Mouse (Mus musculus) layer of hippocampus, adult 11-12 months (tissue): ENCODE results near the gene Slc4a5.

Experiments
- DNase-seq: peaks from one replicate; pipeline ENCODE4 v3.0.0; 2022; ENCODE audit warnings: low spot score

The Slc4a5 gene

DNA sequence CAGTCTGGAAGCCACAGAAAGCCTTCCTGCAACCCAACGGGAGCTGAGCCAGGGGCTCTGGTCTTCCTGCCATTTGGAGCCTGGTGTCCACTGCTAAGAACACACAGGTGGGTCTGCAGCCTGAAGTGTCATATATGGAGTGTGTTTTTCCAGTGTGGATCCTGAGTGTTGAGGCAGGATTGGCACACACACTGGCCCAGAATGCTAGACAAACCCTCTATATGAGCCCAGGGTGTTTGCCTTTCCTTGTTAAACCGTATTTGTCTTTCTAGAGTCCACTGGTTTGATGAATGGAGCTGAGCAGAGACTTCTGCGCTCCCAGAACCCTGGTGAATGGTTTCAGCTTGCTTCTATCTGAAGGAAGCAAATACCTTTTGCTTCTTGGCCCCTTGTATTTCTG lies at the start of gene Slc4a5:
Gene Slc4a5, plus strand, starts transcription at position 15 of the 400 bp plus-strand sequence.
- DNase-seq = no peak

DNA sequence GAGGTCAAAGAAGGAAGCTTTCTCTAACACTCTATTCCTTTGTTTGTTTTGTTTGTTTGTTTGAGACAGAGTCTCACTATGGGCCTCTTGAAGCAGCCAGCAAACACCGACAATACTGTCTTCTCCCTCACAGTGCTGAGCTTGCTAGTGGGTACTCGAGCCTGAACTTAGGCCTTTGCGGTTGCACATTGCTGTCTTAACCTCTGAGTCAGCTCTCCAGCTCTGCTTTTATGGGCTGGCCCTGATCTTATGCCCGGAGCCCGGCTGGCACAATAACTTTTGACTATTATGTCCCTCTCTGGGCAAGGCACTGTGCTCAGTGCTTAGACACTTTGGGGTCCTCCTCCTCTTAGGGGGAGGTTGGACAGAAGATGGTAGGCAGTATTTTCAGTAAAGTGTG lies 49.8 kb upstream of the Slc4a5 start:
- DNase-seq = no peak

DNA sequence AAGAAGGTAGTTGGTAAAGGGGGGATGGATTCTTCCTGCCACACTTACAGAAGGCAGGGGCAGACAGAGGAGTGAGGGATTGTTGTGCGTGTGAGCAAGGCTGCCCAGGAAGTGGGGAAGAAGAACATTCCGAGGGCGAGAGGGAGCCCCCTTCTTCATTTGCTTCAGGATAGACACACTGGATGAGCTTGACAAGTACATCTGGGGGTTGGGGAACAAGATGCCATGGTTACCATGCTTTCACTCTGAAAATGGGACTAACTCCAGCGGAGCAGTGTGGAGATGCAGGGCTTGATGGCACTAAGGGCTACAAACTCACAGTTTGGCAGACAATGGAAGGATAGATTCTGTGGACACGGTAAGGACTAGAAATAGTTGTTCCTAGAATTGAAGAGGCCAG lies 48.6 kb upstream of the Slc4a5 start:
- DNase-seq = no peak

DNA sequence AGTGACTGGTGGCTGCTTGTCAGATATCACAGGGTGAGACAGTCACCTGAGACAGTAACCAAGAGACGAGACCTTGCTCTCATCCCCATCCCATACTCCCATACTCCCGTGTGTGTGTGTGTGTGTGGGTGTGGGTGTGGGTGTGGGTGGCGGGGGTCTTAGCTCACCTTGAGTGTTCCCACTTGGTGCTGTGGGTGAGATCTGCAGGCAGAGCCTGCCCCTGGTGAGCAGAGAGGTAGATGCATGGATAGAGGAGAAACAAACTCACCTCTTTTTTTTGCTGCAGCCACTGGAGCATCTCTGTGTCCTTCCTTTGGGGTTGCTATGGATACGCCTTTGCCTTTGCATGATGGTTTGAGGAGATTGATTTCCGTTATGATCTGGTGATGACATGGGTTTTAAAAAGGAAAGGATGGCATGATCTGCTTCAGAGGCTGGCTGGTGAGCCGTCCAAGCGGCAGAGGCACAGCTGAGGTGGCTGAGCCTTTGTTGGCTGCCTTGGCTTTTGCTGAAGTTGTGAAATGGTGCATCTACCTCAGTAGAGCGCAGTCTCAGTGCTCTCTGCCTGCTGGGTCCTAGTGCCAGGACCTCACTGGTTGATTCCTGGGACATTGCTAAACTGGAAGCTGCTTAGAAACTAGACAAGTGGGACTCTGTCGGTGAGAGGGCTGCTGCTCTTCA lies 47.2 kb upstream of the Slc4a5 start:
- peak; percentile 70 for DNase-seq

DNA sequence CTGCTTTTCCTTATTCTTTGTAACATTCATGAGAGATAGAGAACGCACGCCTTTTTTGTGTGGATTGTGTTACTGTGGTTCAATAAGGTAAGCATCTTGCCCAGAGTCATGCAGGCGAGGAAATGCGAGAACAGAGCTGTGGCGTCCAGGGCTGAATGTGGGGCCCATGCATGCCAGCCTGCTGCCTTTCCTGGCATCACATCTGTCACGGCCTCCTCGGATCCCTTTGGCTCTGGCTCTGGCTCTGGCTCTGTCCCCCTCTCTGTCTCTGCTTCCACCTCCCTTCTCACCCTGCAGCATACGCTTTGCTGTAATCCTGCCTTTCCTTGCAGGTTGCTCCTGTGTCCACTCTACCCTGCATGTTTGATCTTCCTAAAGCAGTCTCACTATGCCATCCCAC lies 43.6 kb upstream of the Slc4a5 start:
- no peak for DNase-seq

DNA sequence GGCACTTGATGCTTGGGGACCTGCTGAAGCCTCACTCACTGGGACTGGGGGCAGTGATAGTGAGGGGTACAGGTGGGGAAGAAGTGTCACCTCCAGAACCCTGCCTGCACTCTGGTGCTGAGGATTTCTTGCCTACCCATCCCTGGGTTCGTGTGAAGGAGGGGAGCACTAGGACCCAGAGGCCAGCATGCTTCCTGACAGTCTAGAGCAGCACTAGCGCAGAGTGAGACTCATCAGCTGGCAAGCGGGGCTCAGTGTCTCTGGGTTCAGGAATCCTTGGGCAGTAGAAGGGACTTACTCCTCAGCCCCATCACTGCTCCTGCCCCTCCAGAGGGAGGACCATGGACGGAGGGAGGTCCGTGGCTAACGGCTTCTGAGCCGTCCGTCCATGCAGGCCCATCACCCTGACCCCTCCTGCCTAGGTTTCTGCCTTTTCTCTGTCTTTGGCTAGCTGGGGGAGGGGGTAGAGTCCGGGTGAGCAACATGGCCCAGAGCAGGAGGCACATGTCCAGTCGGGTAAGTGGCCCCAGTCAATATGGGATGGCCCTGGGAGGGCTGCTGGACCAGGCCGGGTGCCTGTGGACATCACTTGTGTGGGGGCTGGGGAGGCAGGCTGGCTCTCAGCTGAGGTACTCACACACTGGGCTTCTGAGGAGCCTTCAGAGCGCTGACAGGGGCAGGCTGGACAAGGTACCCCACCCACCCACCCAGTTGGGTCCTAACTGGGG lies 40.1 kb upstream of the Slc4a5 start:
- DNase-seq = peak; percentile 70

DNA sequence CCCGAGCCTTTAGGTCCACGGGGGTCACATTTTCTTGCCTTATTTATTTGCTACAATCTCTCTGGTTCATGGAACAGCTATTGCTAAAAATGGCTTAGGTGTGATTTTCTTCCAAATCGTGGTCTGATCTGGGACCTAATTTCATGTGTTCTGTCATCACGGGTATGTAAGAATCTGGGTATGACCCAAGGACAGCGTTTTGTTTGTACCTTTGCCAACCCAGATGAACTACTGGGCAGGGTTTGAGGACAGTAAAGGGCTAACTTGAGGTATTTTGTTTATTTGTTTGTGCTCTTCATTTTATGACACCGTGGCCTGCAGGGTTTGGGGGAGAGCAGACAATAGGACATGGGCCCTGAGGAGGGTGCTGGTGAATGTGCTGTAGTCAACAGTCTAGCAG lies 39.0 kb upstream of the Slc4a5 start:
- no peak for DNase-seq

DNA sequence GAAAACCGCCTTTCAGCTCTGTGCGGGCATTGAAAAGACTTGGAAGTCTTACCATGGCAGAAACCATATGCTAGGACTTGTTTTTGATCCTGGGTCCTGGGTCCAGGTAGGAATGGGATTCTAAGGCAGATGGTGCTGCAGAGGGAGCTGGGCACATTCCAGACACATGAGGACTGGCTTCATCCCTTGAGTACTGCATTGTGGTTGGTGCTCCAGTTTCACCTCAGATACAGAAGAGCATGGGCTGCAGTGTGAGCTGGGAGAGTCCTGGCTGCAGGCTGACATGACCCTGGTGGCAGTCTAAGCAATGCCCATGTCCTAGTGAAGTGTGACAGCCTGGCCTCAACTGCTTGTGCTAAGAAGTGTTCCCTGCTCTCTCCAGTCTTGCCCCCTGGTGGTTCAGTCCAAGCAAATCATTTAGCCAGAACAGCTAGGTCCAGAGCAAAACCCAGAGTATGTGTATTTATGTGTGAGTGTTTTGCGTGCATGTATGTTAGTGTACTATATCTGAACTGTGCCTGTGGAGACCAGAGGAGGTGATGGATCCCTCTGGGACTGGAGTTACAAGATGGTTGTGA lies 34.7 kb upstream of the Slc4a5 start:
- no peak for DNase-seq

DNA sequence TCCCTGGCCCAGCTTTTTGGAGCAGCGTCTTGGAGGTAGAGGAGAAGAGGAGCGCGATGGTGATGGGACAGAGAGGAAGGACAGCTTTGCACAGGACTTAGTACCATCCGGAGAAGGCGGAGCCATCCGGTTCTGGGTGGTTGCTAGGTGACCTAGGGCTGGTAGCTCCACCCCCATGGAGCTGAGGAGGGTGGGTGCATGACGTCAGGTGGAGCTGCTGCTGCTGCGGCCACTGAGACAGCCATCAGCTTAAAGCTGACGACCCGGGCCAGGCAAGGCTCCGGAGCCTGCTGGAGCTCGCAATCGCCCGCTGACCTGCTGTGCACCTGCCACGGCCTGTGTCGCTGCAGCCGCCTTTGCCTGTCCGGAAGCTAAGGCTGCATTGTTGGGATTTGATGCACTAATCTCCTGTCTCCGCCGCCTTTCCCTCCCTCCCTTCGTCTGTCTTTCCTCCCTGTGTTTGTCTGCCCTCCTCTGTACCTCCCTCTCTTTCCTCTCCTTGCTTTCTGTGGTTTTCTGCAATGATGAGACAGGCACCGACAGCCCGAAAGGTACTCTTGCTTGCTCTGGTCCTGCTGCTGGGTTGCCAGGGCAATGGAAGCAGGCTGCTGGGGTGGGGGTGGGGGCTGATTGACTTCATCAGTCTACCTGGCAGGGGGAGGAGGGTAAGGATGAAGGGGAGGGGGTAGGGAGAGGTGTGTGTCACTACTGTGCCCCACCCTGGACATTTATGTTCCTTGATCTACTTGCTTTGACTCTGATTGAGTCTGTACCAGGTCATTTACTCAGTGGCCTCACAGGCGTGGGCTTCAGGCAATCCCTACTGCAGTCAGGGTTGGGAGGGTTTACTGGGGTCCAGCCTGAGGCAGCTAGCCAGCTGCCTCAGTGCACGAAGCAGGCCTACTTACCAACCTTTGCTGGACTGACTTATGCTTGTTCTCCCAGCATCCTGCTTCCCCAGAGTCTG lies 33.5 kb upstream of the Slc4a5 start:
- peak; percentile 89 for DNase-seq

DNA sequence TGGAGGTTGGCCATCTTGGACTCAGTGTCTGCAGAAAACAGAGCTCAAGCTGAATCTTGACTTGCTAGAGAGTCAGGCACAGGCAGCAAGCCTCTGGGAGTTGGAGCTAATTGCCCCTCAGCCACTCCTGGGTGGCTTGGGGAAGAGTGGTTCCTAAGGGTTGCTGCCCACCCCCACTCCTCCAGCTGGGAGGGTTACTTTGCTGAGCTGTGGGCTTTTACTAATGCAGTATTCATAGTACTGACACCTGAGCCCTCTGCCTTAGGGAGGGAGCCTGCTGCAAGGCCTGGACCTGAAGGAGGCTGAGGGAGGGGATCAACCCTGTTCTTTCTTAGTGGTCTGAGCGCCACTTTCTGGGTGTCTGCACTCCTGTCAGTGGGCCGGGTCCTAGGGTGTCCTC lies 32.7 kb upstream of the Slc4a5 start:
- DNase-seq = no peak

DNA sequence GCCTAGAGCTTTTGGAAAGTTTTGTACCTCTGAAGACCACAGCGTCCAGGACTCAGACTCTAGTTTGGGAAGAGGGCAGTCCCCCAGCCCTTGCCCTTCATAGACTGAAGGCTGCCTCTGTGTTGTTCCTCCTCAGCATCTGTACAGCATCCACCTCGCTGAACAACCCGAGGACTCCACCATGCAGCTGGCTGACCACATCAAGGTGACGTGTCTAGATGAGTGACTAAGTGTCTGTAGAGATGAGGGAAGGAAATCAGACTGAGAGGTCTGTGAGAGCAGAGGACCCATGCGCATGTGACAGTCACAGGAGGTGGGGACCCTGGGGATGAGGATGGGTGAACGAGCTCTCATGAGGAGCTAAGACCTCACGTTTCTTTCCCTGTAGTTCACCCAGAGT lies 26.1 kb upstream of the Slc4a5 start:
- DNase-seq = no peak

DNA sequence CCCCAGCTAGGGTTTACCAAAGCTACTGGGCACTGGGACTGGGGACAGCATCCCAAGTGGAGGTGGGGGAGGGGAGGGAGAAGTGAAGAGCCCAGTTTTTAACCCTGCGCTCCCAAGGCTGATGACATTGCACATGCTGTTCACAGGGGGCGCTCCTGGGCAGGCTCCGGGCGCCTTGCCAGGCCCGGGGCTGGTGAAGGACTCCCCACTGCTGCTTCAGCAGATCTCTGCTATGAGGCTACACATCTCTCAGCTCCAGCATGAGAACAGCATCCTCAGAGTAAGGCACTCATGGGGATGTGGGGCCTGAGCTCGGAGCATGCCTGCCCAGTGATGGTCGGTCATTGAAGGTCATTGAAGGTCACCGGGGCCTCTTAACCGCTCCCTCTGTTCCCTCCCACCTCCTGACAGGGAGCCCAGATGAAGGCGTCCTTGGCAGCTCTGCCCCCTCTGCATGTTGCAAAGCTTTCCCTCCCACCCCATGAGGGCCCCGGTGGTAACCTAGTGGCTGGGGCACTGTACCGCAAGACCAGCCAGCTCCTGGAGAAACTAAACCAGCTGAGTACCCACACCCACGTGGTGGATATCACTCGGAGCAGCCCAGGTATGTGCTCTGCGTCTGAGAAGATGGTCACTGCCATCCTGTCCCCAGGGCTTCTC lies 22.2 kb upstream of the Slc4a5 start:
- DNase-seq = peak; percentile 71

DNA sequence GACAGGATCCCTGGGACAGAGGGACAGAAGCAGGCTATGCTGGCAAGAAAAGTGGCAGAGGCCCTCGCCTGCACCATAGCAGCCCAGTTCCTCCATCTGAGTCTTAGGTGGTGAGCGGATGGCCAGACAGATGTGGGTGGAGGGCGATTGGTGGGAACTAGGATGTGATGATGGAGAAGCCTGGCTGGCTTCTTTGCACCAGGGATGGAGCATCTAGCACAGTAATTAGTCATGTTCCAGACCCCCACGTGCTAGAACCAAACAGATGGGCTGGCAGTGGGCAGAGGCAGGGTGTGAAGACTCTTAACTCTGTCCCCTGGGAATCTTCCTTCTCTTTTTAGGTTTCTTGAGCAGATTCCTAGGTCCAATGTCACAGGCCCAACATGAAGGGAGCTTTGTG lies 16.3 kb upstream of the Slc4a5 start:
- DNase-seq = no peak

DNA sequence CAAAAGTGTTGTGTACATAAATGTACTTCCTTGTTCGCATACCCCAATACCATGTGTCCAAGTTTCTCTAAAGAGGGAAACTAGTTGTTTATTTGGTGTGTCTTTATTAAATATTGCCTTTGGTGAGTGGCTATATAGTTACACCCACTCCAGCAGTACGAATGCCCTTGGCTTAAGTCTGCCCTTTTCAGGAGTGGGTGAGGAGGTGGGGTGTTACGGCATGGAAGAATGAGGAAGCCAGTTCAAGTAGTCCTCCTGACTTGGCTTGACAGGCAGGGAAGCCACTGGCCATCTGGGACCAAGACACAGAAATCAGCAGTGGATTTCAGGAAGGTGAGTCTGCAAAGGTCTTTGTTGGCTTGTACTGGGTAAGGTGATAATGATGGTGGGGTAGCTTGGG lies 13.8 kb upstream of the Slc4a5 start:
- no peak for DNase-seq

DNA sequence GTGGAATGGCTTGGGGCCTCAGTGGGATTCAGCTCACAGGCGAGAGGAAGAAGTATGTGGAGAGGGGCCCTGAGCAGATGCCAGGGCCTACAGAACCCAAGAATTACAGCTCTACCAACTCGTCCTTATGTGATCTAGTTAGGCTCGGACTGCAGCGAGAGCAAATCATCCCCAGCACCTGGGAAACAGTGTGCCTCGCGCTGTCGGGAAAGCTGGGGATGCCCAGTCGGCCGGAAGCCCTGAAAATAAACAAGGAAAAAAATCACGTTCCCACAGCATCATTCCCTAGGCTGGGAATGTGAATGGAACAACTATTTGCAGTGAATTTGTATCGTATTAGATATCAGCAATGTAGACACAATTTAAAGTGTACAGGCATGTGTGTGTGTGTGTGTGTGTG lies 13.3 kb upstream of the Slc4a5 start:
- DNase-seq = no peak

DNA sequence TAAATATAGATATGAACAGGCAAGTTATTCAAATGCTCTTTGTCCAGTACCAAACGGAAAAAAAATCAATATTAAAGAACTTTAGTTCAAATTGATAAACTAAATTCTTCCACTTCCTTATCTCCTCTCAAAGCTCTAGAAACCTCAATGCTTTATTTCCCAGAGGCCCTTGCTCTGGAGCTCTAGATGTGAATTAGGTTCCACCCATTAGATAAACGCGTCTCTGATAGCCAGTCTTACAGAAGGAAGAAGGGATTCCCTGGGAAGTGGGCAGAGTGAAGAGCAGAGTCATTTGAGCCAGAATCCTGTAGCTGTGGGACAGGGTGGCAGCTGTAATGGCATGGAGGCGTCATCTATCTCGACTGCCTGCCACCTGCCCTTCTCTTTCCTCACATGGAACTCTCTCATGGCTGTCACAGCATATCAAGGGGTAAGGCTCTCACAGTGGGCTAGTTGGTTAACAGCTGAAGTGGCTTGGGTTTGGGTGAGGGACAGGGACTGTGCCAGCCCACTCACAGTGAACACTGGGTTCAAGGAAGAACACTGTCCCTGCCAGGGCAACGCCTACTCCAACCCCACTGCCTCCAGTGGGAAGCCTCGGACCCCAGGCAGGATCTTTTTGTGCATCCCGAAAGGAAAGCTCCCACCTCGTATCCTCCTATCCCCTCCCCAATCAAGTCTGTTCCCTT lies 12.1 kb upstream of the Slc4a5 start:
- no peak for DNase-seq

DNA sequence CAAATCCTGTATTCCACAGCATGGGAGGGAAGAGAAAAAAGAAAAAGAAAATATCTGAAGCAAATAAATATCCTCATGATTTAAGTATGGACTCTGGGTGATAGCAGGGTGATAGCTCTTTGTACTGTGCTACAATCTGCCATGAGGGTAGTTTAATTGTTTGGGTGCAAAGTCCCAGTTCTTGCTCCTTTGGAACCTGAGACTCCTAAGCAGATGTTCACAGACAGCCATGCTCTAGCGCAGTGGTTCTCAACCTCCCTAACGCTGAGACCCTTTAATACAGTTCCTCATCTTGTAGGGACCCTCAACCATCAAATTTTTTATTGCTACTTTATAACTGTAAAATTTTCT lies 11.6 kb upstream of the Slc4a5 start:
- DNase-seq = no peak

DNA sequence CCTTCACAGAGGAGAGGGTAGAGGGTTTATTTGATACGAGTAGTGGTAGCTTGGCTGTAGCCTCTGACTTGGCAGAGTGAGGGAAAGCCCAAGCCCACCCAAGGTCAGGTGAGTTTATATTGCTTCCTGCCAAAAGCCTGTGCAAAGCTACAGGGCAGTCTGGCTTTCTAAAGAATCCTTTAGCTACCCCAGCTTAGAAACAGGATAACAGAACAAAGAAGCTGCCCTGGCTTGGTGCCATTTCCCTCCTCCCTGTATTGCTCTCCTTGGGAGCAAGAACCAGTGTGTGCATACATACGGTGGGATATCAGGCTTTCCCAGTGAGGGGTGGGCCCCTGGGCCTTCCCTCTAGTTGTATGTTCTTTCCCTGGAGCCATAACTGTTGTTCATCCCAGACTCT lies 9.1 kb upstream of the Slc4a5 start:
- DNase-seq = no peak

DNA sequence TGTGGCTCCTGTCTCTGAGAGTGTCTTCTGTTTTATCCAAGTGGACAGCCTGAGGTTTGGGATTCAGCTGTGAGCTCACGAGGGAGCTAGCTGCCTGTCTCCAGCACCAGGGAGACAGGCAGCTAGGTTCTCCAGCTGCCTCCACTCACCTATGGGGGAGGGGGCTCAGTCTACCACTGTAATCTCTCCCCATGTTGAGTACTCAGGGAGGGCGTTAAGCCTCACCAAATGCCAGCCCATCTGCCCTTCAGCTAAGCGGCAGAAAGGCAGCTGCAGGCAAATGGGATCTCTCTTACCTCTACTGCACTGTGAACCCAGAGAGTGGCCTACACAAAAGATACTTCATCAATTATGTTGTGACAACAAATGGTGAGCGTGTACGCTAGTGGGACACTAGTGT lies 8.1 kb upstream of the Slc4a5 start:
- no peak for DNase-seq

DNA sequence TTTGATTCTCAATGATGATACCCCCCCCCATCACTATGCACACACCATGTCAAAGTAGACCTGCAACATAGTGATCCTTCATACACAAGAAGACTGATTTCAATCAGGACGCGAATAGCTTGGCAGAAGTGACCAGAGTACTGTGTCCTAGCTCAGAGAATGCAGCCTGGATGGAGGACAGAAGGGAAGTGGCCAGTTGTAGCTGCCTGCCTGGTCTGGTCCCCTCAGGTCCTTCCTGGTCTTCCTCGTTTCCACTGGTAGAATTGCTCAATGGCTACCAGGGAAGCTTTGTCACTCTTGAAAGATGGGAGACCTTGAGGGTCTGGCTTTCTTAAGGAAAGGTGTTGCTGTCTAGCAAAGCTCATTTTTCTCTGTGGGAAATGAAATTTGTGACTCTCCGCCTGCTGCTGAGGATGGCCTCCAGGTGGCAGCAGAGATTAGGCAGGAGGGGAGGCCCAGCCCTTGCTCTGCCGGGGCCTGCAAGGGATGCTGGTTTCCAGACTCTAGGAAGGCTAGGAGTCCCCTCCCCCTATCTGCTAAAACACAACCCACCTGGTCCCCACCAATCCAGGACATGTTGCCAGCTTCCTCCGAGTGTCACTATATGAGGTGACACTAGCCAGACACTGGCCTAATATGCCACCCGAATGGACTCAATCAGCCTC lies 4.5 kb upstream of the Slc4a5 start:
- peak; percentile 63 for DNase-seq

DNA sequence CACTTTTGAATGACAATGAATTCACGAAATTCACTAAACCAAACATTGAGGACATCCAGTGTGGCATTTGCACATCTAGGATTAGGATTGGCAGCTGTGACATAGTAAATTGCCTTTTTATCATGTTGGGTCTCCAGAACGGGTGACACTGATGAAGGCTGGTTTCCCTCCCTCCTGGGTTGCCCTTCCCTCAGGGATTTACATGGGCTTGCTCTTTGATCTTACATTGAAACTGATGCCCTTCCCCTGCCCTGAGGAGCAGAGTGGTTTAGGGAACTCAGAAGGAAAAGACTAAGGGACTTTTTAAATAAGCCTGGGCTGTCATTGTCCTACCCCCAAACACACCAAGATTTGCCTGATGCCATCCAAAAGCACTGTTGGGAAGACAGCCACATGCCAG lies 11.9 kb downstream of the Slc4a5 start:
- no peak for DNase-seq
